Comparison of ENCODE assay signal across 8 mouse cellular contexts in the genomic region with DNA sequence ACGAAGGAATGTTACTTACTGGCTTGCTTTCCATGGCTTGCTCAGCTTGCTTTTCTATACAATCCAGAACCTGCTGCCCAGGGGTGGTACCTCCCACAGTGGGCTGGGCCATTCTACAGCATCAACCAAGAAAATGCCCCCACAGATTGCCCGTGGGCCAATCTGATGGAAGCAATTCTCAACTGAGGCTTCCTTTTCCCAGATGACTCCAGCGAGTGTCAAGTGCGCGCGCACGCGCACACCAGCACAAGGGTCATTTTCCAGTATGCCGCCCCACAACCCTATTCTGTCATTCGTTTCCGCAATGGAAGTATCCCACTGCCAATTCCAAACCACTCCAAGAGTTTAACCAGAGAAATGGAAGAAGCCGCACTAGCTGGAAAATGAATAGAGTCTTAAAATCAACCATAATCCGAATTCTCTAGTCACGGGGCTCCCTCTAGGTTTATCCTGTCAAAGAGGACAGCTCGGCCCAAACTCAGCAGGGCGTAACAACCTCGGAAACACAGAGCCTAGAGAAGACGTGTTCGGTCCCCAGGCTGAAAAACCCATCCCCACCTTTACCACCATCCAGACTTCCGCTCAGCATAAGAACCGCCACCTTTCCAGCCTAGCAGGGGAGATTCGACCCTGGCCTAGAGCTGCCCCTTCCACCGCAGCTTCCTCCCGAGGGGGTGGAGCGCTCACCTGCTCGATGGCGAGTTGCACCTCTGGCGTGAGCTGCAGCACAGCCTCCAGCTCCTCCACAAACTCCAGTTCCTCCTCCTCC. TPM values are rescaled to one million over a fixed set of nuclear protein-coding genes. Genes with fewer than 3 reads are reported as not detected.
DNase-seq lines count a peak whose midpoint lies in the region; ATAC-seq and TF ChIP-seq lines count a peak whose summit lies in the region.

No protein-coding gene starts in this region.

- H3K4me3 ChIP-seq in heart, adult 2 months = peak overlapping the region; percentile 85
- H3K4me3 ChIP-seq in forebrain, postnatal 0 days (ENCODE audit: low read depth, low read length) = peak overlapping the region; percentile 81
- peak overlapping the region; percentile 83 for H3K4me3 ChIP-seq in limb, embryonic 14.5 days (replicated peaks; ENCODE audit: low read length)
- H3K4me3 ChIP-seq in midbrain, embryonic 16.5 days (ENCODE audit: low read depth, low read length) = peak overlapping the region; percentile 92
- H3K4me3 ChIP-seq in testis, adult 2 months (ENCODE audit: control insufficient read depth, low read depth, low read length) = peak overlapping the region; percentile 100

- no peak for TF ChIP-seq POLR2A in heart, adult 2 months (IDR thresholded peaks at IDR 0.05; ENCODE audit: insufficient read depth, low read depth, low read length)
- no peak for TF ChIP-seq POLR2A in limb, embryonic 14.5 days (IDR thresholded peaks at IDR 0.05; ENCODE audit: borderline replicate concordance, extremely low read depth, insufficient read depth, insufficient read length)
- TF ChIP-seq POLR2A in testis, adult 2 months (IDR thresholded peaks at IDR 0.05; ENCODE audit: control insufficient read depth, low read depth, low read length) = no peak

- H3K4me2 ChIP-seq in forebrain, postnatal 0 days (ENCODE audit: low read depth) = peak overlapping the region; percentile 88
- peak overlapping the region; percentile 63 for H3K4me2 ChIP-seq in limb, embryonic 14.5 days (replicated peaks; ENCODE audit: low read depth, low read length, severe bottlenecking)
- peak overlapping the region; percentile 69 for H3K4me2 ChIP-seq in midbrain, embryonic 16.5 days (ENCODE audit: low read length)

- TF ChIP-seq EP300 in heart, adult 2 months (IDR thresholded peaks at IDR 0.05; ENCODE audit: insufficient read depth, low read depth, low read length) = no peak

- 1% methylated on average over 28 of the region's 28 CpGs for WGBS in heart, adult 2 months
- 1% methylated on average over 28 of the region's 28 CpGs for WGBS in forebrain, postnatal 0 days
- 1% methylated on average over 26 of the region's 28 CpGs for WGBS in limb, embryonic 14.5 days
- WGBS in midbrain, embryonic 16.5 days = 2% methylated on average over 27 of the region's 28 CpGs

- intact Hi-C loops in heart, adult 2 months (cut with DNase I) = loop anchor here (1.0 to 5.0 kb wide), 3 partner anchors 22 to 228 kb away; partner anchors contain the start of genes Dbil5, Gemin4 and Timm22
- intact Hi-C loops in heart, postnatal 36 days (cut with DNase I) = loop anchor here (2.0 to 5.0 kb wide), 2 partner anchors 38 to 228 kb away; partner anchors contain the start of genes Dbil5, Gemin4 and Timm22

- peak overlapping the region; percentile 85 for H3K9ac ChIP-seq in heart, adult 2 months (ENCODE audit: low read depth, low read length)
- peak overlapping the region; percentile 80 for H3K9ac ChIP-seq in forebrain, postnatal 0 days
- peak overlapping the region; percentile 61 for H3K9ac ChIP-seq in limb, embryonic 14.5 days (ENCODE audit: low read depth, low read length, severe bottlenecking)
- H3K9ac ChIP-seq in midbrain, embryonic 16.5 days (ENCODE audit: low read depth, low read length) = peak overlapping the region; percentile 77

- peaks cover 3% of the 10 kb centered on the region; the same call in 1 of the 2 replicates for H3K36me3 ChIP-seq in heart, adult 2 months (ENCODE audit: control insufficient read depth, insufficient read depth, low read length)
- H3K36me3 ChIP-seq in forebrain, postnatal 0 days (ENCODE audit: insufficient read depth) = peaks cover 10% of the 10 kb centered on the region; the same call in 1 of the 2 replicates
- H3K36me3 ChIP-seq in limb, embryonic 14.5 days (ENCODE audit: control insufficient read depth, insufficient read depth, low read length) = peaks cover 6% of the 10 kb centered on the region
- peaks cover under 1% of the 10 kb centered on the region; the same call in 1 of the 2 replicates for H3K36me3 ChIP-seq in midbrain, embryonic 16.5 days (ENCODE audit: control insufficient read depth, insufficient read depth, low read length)
- H3K36me3 ChIP-seq in testis, adult 2 months (ENCODE audit: control insufficient read depth, insufficient read depth, low read length) = no peaks in the 10 kb centered on the region

- peak; percentile 77 for ATAC-seq in forebrain, postnatal 0 days
- peak; percentile 73 for ATAC-seq in limb, embryonic 14.5 days (ENCODE audit: low FRiP score, low read depth)
- ATAC-seq in midbrain, embryonic 16.5 days = peak; percentile 91

- peak overlapping the region; percentile 85 for H3K27ac ChIP-seq in heart, adult 2 months
- peak overlapping the region; percentile 80 for H3K27ac ChIP-seq in forebrain, postnatal 0 days (ENCODE audit: low read depth, low read length)
- H3K27ac ChIP-seq in limb, embryonic 14.5 days (replicated peaks; ENCODE audit: low read depth, low read length) = 0 out of 2 replicates have a peak overlapping the region, but pooled peaks have one; percentile 38
- peak overlapping the region; percentile 84 for H3K27ac ChIP-seq in midbrain, embryonic 16.5 days (ENCODE audit: low read length)
- peak overlapping the region; percentile 86 for H3K27ac ChIP-seq in testis, adult 2 months (ENCODE audit: control insufficient read depth, insufficient read depth, low read depth, low read length)

- peak in 1 of 2 experiments; percentile 21 for DNase-seq in heart, adult 2 months
- DNase-seq in heart, postnatal 36 days = no peak
- peak; percentile 30 for DNase-seq in cerebellum, adult 11-12 months
- peak; percentile 64 for DNase-seq in forebrain, postnatal 0 days
- peak; percentile 45 for DNase-seq in kidney, adult 11 months
- peak; percentile 11 for DNase-seq in limb, embryonic 14.5 days (ENCODE audit: low spot score)

- no peaks in the 10 kb centered on the region for H3K9me3 ChIP-seq in forebrain, postnatal 0 days (ENCODE audit: low read length)
- H3K9me3 ChIP-seq in limb, embryonic 14.5 days (ENCODE audit: control insufficient read depth, low read length) = no peaks in the 10 kb centered on the region
- no peaks in the 10 kb centered on the region for H3K9me3 ChIP-seq in midbrain, embryonic 16.5 days (replicated peaks; ENCODE audit: control insufficient read depth, low read length, poor library complexity, severe bottlenecking)

- peaks cover 2% of the 10 kb centered on the region; the same call in 1 of the 2 replicates for H3K4me1 ChIP-seq in heart, adult 2 months (ENCODE audit: control insufficient read depth, insufficient read depth, low read length)
- no peaks in the 10 kb centered on the region for H3K4me1 ChIP-seq in forebrain, postnatal 0 days (ENCODE audit: insufficient read depth)
- peaks cover 9% of the 10 kb centered on the region; the same call in 1 of the 2 replicates for H3K4me1 ChIP-seq in limb, embryonic 14.5 days (ENCODE audit: control insufficient read depth, insufficient read depth, low read length)
- peaks cover 9% of the 10 kb centered on the region for H3K4me1 ChIP-seq in midbrain, embryonic 16.5 days (ENCODE audit: control insufficient read depth, insufficient read depth, low read length)
- H3K4me1 ChIP-seq in testis, adult 2 months (ENCODE audit: control insufficient read depth, insufficient read depth, low read length) = peaks cover 7% of the 10 kb centered on the region

- H3K79me2 ChIP-seq in heart, adult 2 months (replicated peaks; ENCODE audit: control insufficient read depth, insufficient read depth, low read length) = no peaks in the 10 kb centered on the region

- H3K27me3 ChIP-seq in heart, adult 2 months (ENCODE audit: control insufficient read depth, insufficient read depth, low read length) = no peaks in the 10 kb centered on the region
- no peaks in the 10 kb centered on the region for H3K27me3 ChIP-seq in forebrain, postnatal 0 days (ENCODE audit: insufficient read depth, low read length)
- H3K27me3 ChIP-seq in limb, embryonic 14.5 days (ENCODE audit: control insufficient read depth, insufficient read depth, low read length) = no peaks in the 10 kb centered on the region
- H3K27me3 ChIP-seq in midbrain, embryonic 16.5 days (ENCODE audit: control insufficient read depth, insufficient read depth, low read depth, low read length) = no peaks in the 10 kb centered on the region
- H3K27me3 ChIP-seq in testis, adult 2 months (ENCODE audit: control insufficient read depth, insufficient read depth, low read length) = no peaks in the 10 kb centered on the region

- no peak for TF ChIP-seq CTCF in heart, adult 2 months (IDR thresholded peaks at IDR 0.05)
- no peak for TF ChIP-seq CTCF in forebrain, postnatal 0 days (IDR thresholded peaks at IDR 0.05; ENCODE audit: low read depth)
- no peak for TF ChIP-seq CTCF in testis, adult 2 months (IDR thresholded peaks at IDR 0.05; ENCODE audit: control insufficient read depth, insufficient read depth, insufficient replicate concordance, low read depth, low read length)

RNA-seq across cellular contexts. Expression of gene Vps53, which starts 0.5 kb away (rescaled TPM):
- 10 to 100 TPM; 24.3 to 25.1 TPM for total RNA-seq in heart, adult 2 months (2021)
- 16.4 and 20.5 TPM in 2 replicates for polyA plus RNA-seq in heart, adult 2 months (2012; rRNA removed)
- 10 to 100 TPM; 30.0 to 30.1 TPM for total RNA-seq in heart, postnatal 36 days (2021)
- 49.4 and 56.6 TPM in 2 replicates for total RNA-seq in forebrain, postnatal 0 days (2014; rRNA removed)
- 59.1 and 63.2 TPM in 2 replicates for polyA plus RNA-seq in forebrain, postnatal 0 days (2015; fragmentation: Nextera tagmentation; extraction: Ambion mirVana)
- polyA plus RNA-seq in limb, embryonic 14.5 days (2012; rRNA removed) = 26.6 and 29.6 TPM in 2 replicates
- 37.3 and 41.9 TPM in 2 replicates for polyA plus RNA-seq in limb, embryonic 14.5 days (2014; fragmentation: Nextera tagmentation; extraction: Ambion mirVana)
- polyA plus RNA-seq in midbrain, embryonic 16.5 days (2015; fragmentation: Nextera tagmentation; extraction: Ambion mirVana) = 70.9 and 72.3 TPM in 2 replicates
- 11.5 and 11.7 TPM in 2 replicates for polyA plus RNA-seq in testis, adult 2 months (2012; rRNA removed)

RNA-seq across cellular contexts. Expression of gene Fam57a, which starts 0.6 kb away (rescaled TPM):
- 1 to 10 TPM; 2.0 to 3.0 TPM for total RNA-seq in heart, adult 2 months (2021)
- 4.2 and 5.4 TPM in 2 replicates for polyA plus RNA-seq in heart, adult 2 months (2012; rRNA removed)
- total RNA-seq in heart, postnatal 36 days (2021) = 1 to 10 TPM; 2.5 to 3.0 TPM
- total RNA-seq in forebrain, postnatal 0 days (2014; rRNA removed) = 25.1 TPM in 2 replicates
- polyA plus RNA-seq in forebrain, postnatal 0 days (2015; fragmentation: Nextera tagmentation; extraction: Ambion mirVana) = 14.3 and 17.4 TPM in 2 replicates
- polyA plus RNA-seq in limb, embryonic 14.5 days (2012; rRNA removed) = 39.0 and 40.1 TPM in 2 replicates
- 48.3 and 60.8 TPM in 2 replicates for polyA plus RNA-seq in limb, embryonic 14.5 days (2014; fragmentation: Nextera tagmentation; extraction: Ambion mirVana)
- polyA plus RNA-seq in midbrain, embryonic 16.5 days (2015; fragmentation: Nextera tagmentation; extraction: Ambion mirVana) = 26.9 and 27.5 TPM in 2 replicates
- 2.4 and 3.2 TPM in 2 replicates for polyA plus RNA-seq in testis, adult 2 months (2012; rRNA removed)

RNA-seq across cellular contexts. Expression of gene Dbil5, which starts 38.5 kb away (rescaled TPM):
- total RNA-seq in heart, adult 2 months (2021) = under 1 TPM in 1 of 2 experiments, not detected in 1; 0.43 TPM
- 0.73 and 1.2 TPM in 2 replicates for polyA plus RNA-seq in heart, adult 2 months (2012; rRNA removed)
- total RNA-seq in heart, postnatal 36 days (2021) = under 1 TPM in 1 of 2 experiments, not detected in 1; 0.49 TPM
- total RNA-seq in forebrain, postnatal 0 days (2014; rRNA removed) = 0.43 TPM in 1 of 2 replicates, not detected in the other
- polyA plus RNA-seq in forebrain, postnatal 0 days (2015; fragmentation: Nextera tagmentation; extraction: Ambion mirVana) = 0.89 and 1.2 TPM in 2 replicates
- 0.41 and 0.93 TPM in 2 replicates for polyA plus RNA-seq in limb, embryonic 14.5 days (2012; rRNA removed)
- 0.64 and 1.4 TPM in 2 replicates for polyA plus RNA-seq in limb, embryonic 14.5 days (2014; fragmentation: Nextera tagmentation; extraction: Ambion mirVana)
- polyA plus RNA-seq in midbrain, embryonic 16.5 days (2015; fragmentation: Nextera tagmentation; extraction: Ambion mirVana) = 0.40 and 1.0 TPM in 2 replicates
- 2,170 and 2,532 TPM in 2 replicates for polyA plus RNA-seq in testis, adult 2 months (2012; rRNA removed)

RNA-seq across cellular contexts. Expression of gene Gemin4, which starts 38.6 kb away (rescaled TPM):
- 1 to 10 TPM; 3.9 to 4.5 TPM for total RNA-seq in heart, adult 2 months (2021)
- polyA plus RNA-seq in heart, adult 2 months (2012; rRNA removed) = 2.3 and 3.8 TPM in 2 replicates
- 1 to 10 TPM; 2.3 to 4.5 TPM for total RNA-seq in heart, postnatal 36 days (2021)
- total RNA-seq in forebrain, postnatal 0 days (2014; rRNA removed) = 11.5 and 12.2 TPM in 2 replicates
- 6.9 and 8.7 TPM in 2 replicates for polyA plus RNA-seq in forebrain, postnatal 0 days (2015; fragmentation: Nextera tagmentation; extraction: Ambion mirVana)
- 14.8 and 17.1 TPM in 2 replicates for polyA plus RNA-seq in limb, embryonic 14.5 days (2012; rRNA removed)
- polyA plus RNA-seq in limb, embryonic 14.5 days (2014; fragmentation: Nextera tagmentation; extraction: Ambion mirVana) = 32.0 and 32.6 TPM in 2 replicates
- 13.8 and 15.4 TPM in 2 replicates for polyA plus RNA-seq in midbrain, embryonic 16.5 days (2015; fragmentation: Nextera tagmentation; extraction: Ambion mirVana)
- 39.6 and 40.8 TPM in 2 replicates for polyA plus RNA-seq in testis, adult 2 months (2012; rRNA removed)

Comparison
In these comparisons a context has a peak if more than half of its experiments do, and no peak if none do; other contexts are left out.
1. DNase-seq: peak in cerebellum, adult 11-12 months (single experiment), forebrain, postnatal 0 days (single experiment), kidney, adult 11 months (single experiment) and limb, embryonic 14.5 days (single experiment); none in heart, postnatal 36 days (0 of 2).
2. RNA of gene Dbil5, which starts 38.5 kb away (polyA plus RNA-seq): 2,170 to 2,532 TPM in testis, adult 2 months; 0.41 to 1.4 TPM in limb, embryonic 14.5 days, 0.89 to 1.2 TPM in forebrain, postnatal 0 days, 0.73 to 1.2 TPM in heart, adult 2 months and 0.40 to 1.0 TPM in midbrain, embryonic 16.5 days; every median in the first group is over 100 times any median in the second.
3. Peak in every context shown above with its lines, with median percentiles within 50 percentile points of each other: H3K27ac ChIP-seq, H3K4me3 ChIP-seq, H3K9ac ChIP-seq, ATAC-seq and H3K4me2 ChIP-seq.